Mouse (Mus musculus) ES-E14 (cell line): Measurements from ENCODE around the gene Sh3gl2. TPM values are rescaled to one million over a fixed set of nuclear protein-coding genes. Genes with fewer than 3 reads are reported as not detected.

Experiments used
- DNase-seq: peaks from one replicate; pipeline ENCODE4 v3.0.0-alpha.2; 2013; ENCODE audit warnings: low read depth, low spot score
- H3K27ac ChIP-seq: 2 replicates; pipeline ENCODE4 v1.5.1; 2012; ENCODE audit warnings: low read depth, mild to moderate bottlenecking, low read length, moderate library complexity, mixed read lengths; ENCODE audit not compliant: poor library complexity, insufficient read depth, severe bottlenecking
- H3K36me3 ChIP-seq: 2 replicates; pipeline ENCODE4 v1.6.1; 2012; ENCODE audit warnings: mild to moderate bottlenecking, low read length, moderate library complexity, mixed read lengths; ENCODE audit not compliant: control insufficient read depth, poor library complexity, insufficient read depth, severe bottlenecking
- H3K4me1 ChIP-seq, 2 experiments: fragments of 150-350 bp in 1 of 2; sonication (generic) in 1 of 2; 2 replicates each; pipeline ENCODE4 v1.6.1; 2012; ENCODE audit warnings: low read length in 2 of 2, mild to moderate bottlenecking in 1 of 2, mixed read lengths in 1 of 2; ENCODE audit not compliant: control insufficient read depth in 2 of 2, insufficient read depth in 2 of 2, poor library complexity in 1 of 2
- H3K4me3 ChIP-seq, 2 experiments: fragments of 150-350 bp in 1 of 2; sonication (generic) in 1 of 2; 2 replicates each; pipeline ENCODE4 v1.5.1; 2012; ENCODE audit warnings: low read length in 2 of 2, low read depth in 1 of 2, mild to moderate bottlenecking in 1 of 2, mixed read lengths in 1 of 2; ENCODE audit not compliant: insufficient read depth in 1 of 2, poor library complexity in 1 of 2, severe bottlenecking in 1 of 2
- H3K9ac ChIP-seq: 2 replicates; pipeline ENCODE4 v1.6.1; 2012; ENCODE audit warnings: low read depth, mild to moderate bottlenecking, low read length, mixed read lengths; ENCODE audit not compliant: poor library complexity, insufficient read depth, severe bottlenecking
- H3K9me3 ChIP-seq: fragments of 150-350 bp; sonication (generic); 2 replicates; pipeline ENCODE4 v1.6.1; 2012; ENCODE audit warnings: low read depth, mild to moderate bottlenecking, low read length; ENCODE audit not compliant: control insufficient read depth, insufficient read depth
- CHD2 ChIP-seq: IDR thresholded peaks from 2 replicates; pipeline ENCODE4 v1.6.1; 2014; ENCODE audit warnings: mild to moderate bottlenecking, low read depth, low read length, inconsistent platforms
- HCFC1 ChIP-seq: IDR thresholded peaks from 2 replicates; pipeline ENCODE4 v1.6.1; 2012; ENCODE audit warnings: low read length, inconsistent platforms, borderline replicate concordance; ENCODE audit not compliant: insufficient read depth
- MAFK ChIP-seq: IDR thresholded peaks from 2 replicates; pipeline ENCODE4 v1.6.1; 2014; ENCODE audit warnings: mild to moderate bottlenecking, low read depth, low read length, inconsistent platforms; ENCODE audit not compliant: insufficient read depth
- ZC3H11A ChIP-seq: IDR thresholded peaks from 2 replicates; pipeline ENCODE4 v1.6.1; 2012; ENCODE audit warnings: low read depth, mild to moderate bottlenecking, inconsistent platforms, low read length, borderline replicate concordance
- ZNF384 ChIP-seq: IDR thresholded peaks from 2 replicates; pipeline ENCODE4 v1.6.1; 2012; ENCODE audit warnings: low read depth, low read length, inconsistent platforms
- in situ Hi-C, 2 experiments: fragments of 600-800 bp; cut with MboI; formaldehyde crosslinking; loops; one replicate each; pipeline ENCODE4 v1.15.1; 2025; ENCODE audit warnings: low sequenced_read_pairs in 2 of 2, inconsistent platforms in 1 of 2; ENCODE audit not compliant: unreplicated experiment in 2 of 2
- total RNA-seq: library from RNA; depleted of rRNA; stranded (reverse); fragments of 300-350 nt; gene quantifications from 2 replicates; pipeline ENCODE4 v1.2.3, GENCODE M21; 2012

Sh3gl2 gene
- total RNA-seq, 1 experiment: 12.1 TPM

DNA sequence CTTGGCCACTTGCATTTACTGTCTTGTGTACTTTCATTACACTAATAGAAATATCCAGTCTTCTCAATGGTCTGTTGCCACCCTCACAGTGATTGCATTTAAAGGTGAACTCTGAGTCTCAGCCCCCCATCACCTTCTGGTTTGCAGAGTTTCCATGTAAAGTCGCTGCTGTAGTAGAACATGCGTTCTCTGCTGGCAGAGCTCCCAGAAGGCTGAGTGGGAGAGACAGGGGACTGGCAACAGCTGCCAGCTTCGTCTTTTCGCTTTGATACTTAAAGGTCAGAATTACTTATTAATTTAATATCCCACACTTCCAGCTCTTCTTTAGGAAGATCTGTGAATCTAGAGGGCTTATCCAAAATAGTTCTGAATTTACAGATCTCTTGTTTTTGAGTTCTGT lies 8.7 kb upstream of the Sh3gl2 start:
- Histone ChIP-seq H3K4me1 (no peaks in the 10 kb centered on the region), H3K4me3 (no peak overlapping the region), H3K9ac (no peak overlapping the region), H3K9me3 (no peaks in the 10 kb centered on the region), H3K36me3 (no peaks in the 10 kb centered on the region; the same call in 1 of the 2 replicates), H3K27ac (no peak overlapping the region)
- TF ChIP-seq ZC3H11A: no peak
- no peak for TF ChIP-seq CHD2
- TF ChIP-seq MAFK: no peak
- no peak for TF ChIP-seq ZNF384
- no peak for TF ChIP-seq HCFC1
- in situ Hi-C loops: no loop called here
- DNase-seq: no peak

DNA sequence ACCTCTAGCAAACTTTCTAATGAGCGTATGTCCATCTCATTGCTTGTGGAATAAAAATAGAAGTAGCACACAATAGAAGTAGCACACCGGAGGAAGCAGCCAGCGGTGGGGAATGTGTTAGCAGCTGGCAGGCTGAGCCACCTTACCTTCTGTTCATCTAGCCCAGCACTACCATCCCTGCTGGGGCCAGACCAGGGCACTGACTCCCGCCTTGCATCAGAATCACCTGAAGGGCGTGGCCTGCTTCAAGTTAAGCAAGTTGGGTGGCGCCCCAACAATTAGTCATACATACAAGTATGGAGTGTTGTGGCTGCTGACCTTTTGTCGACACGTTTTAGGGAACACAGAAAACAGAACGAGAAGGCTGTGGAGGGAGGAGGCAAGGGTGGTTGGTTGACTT lies 6.5 kb upstream of the Sh3gl2 start:
- Histone ChIP-seq H3K27ac (no peak overlapping the region), H3K36me3 (no peaks in the 10 kb centered on the region; the same call in 1 of the 2 replicates), H3K9me3 (no peaks in the 10 kb centered on the region), H3K4me3 (no peak overlapping the region), H3K4me1 (no peaks in the 10 kb centered on the region), H3K9ac (no peak overlapping the region)
- TF ChIP-seq HCFC1: no peak
- no peak for TF ChIP-seq ZNF384
- no peak for DNase-seq
- in situ Hi-C loops: no loop called here

DNA sequence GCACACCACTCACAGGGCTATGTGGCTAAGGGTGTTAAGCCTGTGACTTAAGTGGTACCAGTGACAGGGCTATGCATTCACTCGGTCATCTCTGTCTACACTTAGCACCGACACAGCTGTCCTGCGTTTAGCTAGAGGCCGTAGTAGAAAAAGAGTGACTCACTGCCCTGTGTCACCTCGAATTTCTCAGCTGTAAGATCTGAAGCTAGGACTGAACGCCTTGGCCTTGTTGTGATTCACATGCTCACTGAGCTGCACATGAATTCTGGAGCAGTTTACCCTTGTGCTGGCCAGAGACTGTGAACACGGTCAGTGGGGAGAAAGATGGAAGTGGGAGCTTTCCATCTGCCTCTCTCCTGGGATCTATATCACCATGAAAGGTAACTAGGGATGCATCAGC lies 2.3 kb upstream of the Sh3gl2 start:
- Histone ChIP-seq H3K4me1 (peaks cover 0 to 2% of the 10 kb centered on the region in 2 experiments; a peak in 2 of 4 replicates), H3K9ac (no peak overlapping the region), H3K27ac (no peak overlapping the region), H3K9me3 (no peaks in the 10 kb centered on the region), H3K4me3 (no peak overlapping the region), H3K36me3 (no peaks in the 10 kb centered on the region; the same call in 1 of the 2 replicates)
- no peak for DNase-seq
- in situ Hi-C loops: no loop called here
- TF ChIP-seq MAFK: no peak
- no peak for TF ChIP-seq HCFC1
- no peak for TF ChIP-seq ZNF384
- TF ChIP-seq CHD2: no peak
- no peak for TF ChIP-seq ZC3H11A

DNA sequence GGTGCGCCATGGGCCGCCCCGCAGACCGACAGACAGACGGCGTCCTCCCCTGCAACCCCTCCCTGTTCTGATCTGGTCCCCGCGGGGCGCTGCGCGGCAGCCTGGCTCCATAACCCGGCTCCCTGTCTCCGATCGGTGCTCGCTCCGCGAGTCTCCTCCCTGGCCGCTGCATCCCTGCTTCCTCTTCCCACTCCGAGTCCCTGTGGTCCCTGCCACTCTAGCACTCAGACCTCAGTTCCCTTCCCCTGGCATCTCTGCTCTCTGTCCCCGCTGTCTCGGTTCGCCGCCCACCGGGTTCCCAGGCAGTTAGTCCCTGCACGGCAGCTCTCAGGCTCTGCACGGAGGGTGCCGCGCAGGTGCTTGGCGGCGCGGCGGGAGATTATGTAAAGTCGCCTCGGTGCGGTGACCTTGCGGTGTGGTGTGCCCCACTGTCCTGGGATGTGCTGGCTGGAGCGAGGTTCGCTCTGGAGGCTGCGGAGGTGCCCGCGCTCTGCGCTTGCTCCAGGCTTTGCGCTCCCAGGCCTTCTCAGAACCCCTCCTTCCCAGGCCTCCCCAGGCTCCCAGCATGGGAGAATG lies 798 bp downstream of the Sh3gl2 start:
- H3K9ac ChIP-seq: peak overlapping the region; percentile 71
- no peak overlapping the region for H3K27ac ChIP-seq
- peaks cover 5 to 16% of the 10 kb centered on the region in 2 experiments for H3K4me1 ChIP-seq
- DNase-seq: peak; percentile 36
- TF ChIP-seq MAFK: no peak
- TF ChIP-seq HCFC1: no peak
- TF ChIP-seq ZC3H11A: no peak
- H3K36me3 ChIP-seq: no peaks in the 10 kb centered on the region; the same call in 1 of the 2 replicates
- H3K9me3 ChIP-seq: no peaks in the 10 kb centered on the region
- in situ Hi-C loops: no loop called here
- H3K4me3 ChIP-seq: peak overlapping the region; percentile 78 to 89

DNA sequence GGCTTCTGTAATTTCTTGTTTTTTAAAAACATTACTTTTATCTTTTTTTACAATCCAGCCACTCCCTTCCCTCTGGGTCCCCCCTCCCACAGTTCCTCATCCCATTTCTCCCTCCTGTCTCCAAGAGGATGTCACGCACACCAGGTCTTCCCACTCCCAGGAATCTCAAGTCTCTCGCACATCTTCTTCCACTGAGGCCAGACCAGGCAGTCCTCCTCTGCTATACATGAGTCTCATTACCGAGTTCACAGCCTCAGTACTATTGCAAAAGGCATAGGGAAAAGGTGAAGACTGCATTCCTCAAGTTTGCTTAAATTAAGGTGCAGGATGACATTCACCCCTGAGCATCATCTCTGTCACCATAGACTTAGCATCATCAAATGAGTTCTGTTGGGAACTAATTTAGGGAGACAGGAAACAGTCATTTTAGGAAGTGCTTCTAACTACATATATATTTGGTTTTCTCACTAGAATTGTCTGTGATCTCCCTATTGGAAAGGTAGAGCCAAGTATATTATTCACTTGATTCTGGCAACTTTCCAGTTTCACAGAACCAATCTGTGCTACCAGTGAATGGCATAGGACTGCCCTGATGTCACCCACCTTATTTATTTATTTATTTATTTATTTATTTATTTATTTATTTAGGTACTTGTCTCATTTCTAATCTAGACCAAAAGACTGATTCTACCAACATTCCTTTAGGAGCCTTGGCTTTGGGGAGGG lies 1.9 kb downstream of the Sh3gl2 start:
- Histone ChIP-seq H3K27ac (no peak overlapping the region), H3K4me3 (no peak overlapping the region), H3K9ac (no peak overlapping the region), H3K4me1 (peaks cover 5 to 16% of the 10 kb centered on the region in 2 experiments), H3K9me3 (no peaks in the 10 kb centered on the region), H3K36me3 (no peaks in the 10 kb centered on the region; the same call in 1 of the 2 replicates)
- in situ Hi-C loops: no loop called here
- TF ChIP-seq CHD2 (no peak), MAFK (no peak), ZNF384 (no peak), HCFC1 (no peak), ZC3H11A (no peak)
- DNase-seq: no peak
